Mouse (Mus musculus): Measurements from ENCODE around the gene Slc22a3.

GRCm38 (mm10) chr17:12495558-12495957, 11.9 kb downstream of the Slc22a3 start:
- no peak for TF ChIP-seq POLR2A (IDR thresholded peaks at IDR 0.05; ENCODE audit: control insufficient read depth, extremely low read depth, insufficient read depth, low read length, poor library complexity)
- TF ChIP-seq CTCF (IDR thresholded peaks at IDR 0.05; ENCODE audit: borderline replicate concordance, control insufficient read depth, extremely low read depth, insufficient read depth, low read length, poor library complexity) = no peak
